8 mouse cellular contexts compared by ENCODE assay signal in genomic region chr13:29855281-29856031, GRCm38 (mm10). TPM values are rescaled to one million over a fixed set of nuclear protein-coding genes. Genes with fewer than 3 reads are reported as not detected.
DNase-seq lines count a peak whose midpoint lies in the region; ATAC-seq lines count a peak whose summit lies in the region.

Cdkal1 (minus strand) TSS chr13:29855674.

- H3K27ac ChIP-seq in hindbrain, embryonic 14.5 days = peak within 1 kb of the TSS; percentile 79

- under 1% methylated on average over 33 of the region's 33 CpGs for WGBS in hindbrain, embryonic 14.5 days

- H3K4me1 ChIP-seq in hindbrain, embryonic 14.5 days (replicated peaks; ENCODE audit: control insufficient read depth, insufficient read depth, low read length) = peaks cover 13% of the 10 kb centered on the region; the same call in 1 of the 2 replicates

- H3K27me3 ChIP-seq in hindbrain, embryonic 14.5 days (ENCODE audit: control insufficient read depth, insufficient read depth, low read length) = no peaks in the 10 kb centered on the region

- peak; percentile 90 for DNase-seq in NIH3T3 (ENCODE audit: low read depth)
- peak; percentile 89 to 92 for DNase-seq in cerebellum, postnatal 10 days
- peak; percentile 64 to 72 for DNase-seq in frontal cortex, postnatal 14 days (ENCODE audit: low spot score in 2 of 2)
- DNase-seq in hindbrain, embryonic 14.5 days (ENCODE audit: low spot score) = peak; percentile 88
- peak; percentile 84 to 88 for DNase-seq in layer of hippocampus, postnatal 36 days
- DNase-seq in lung, postnatal 36 days = peak; percentile 87
- DNase-seq in retina, postnatal 1 day = peak; percentile 91
- peak; percentile 76 to 78 for DNase-seq in urinary bladder, adult 18-20 months (ENCODE audit: low spot score in 2 of 2)

- no peaks in the 10 kb centered on the region for H3K9me3 ChIP-seq in hindbrain, embryonic 14.5 days (ENCODE audit: control insufficient read depth, low read length)

- peak; percentile 91 for ATAC-seq in hindbrain, embryonic 14.5 days (ENCODE audit: low FRiP score)

- peak within 1 kb of the TSS; percentile 73 for H3K9ac ChIP-seq in hindbrain, embryonic 14.5 days

- peak within 1 kb of the TSS; percentile 85 for H3K4me2 ChIP-seq in hindbrain, embryonic 14.5 days (replicated peaks)

- peak within 1 kb of the TSS; percentile 83 for H3K4me3 ChIP-seq in hindbrain, embryonic 14.5 days (replicated peaks; ENCODE audit: low read length)

- no peaks in the 10 kb centered on the region for H3K36me3 ChIP-seq in hindbrain, embryonic 14.5 days (replicated peaks; ENCODE audit: control insufficient read depth, insufficient read depth)

RNA-seq across cellular contexts. Expression of gene Cdkal1, which starts in this region (rescaled TPM):
- polyA plus RNA-seq in hindbrain, embryonic 14.5 days (2014; fragmentation: Nextera tagmentation; extraction: Ambion mirVana) = 19.4 and 22.9 TPM in 2 replicates
- total RNA-seq in layer of hippocampus, postnatal 36 days (2021) = 10 to 100 TPM; 22.7 to 29.0 TPM

Comparison
In these comparisons a context has a peak if more than half of its experiments do, and no peak if none do; other contexts are left out.
1. Peak in every context shown above with its lines: DNase-seq, ATAC-seq, H3K4me3 ChIP-seq and H3K27ac ChIP-seq.